Mouse (Mus musculus): ENCODE measurements around the gene Spx.

DNA sequence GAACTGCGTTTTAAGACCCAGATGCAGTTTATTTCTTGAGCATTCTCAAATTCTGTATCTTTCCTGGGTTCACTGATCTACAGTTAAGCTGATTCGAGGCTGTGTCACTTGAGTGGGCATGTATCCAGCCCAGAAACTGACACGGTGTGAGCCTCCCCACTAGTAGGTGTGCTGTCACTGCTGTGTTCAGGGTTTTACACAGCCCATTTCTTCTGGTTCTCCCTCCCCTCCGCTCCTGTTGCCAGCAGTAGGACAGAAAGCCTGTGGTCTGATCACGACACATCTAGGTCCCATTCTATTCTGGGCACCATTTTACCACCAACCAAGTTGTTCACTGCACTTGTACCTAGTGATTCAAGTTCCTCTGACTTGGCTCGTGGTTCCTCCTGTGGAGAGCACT lies 17.5 kb upstream of the Spx start:
- TF ChIP-seq CTCF (IDR thresholded peaks at IDR 0.05; ENCODE audit: borderline replicate concordance, extremely low read depth, insufficient read depth, insufficient read length): no peak
- TF ChIP-seq POLR2A (IDR thresholded peaks at IDR 0.05; ENCODE audit: borderline replicate concordance, extremely low read depth, insufficient read depth, insufficient read length, poor library complexity, severe bottlenecking): no peak

Data from brain, embryonic 14.5 days (tissue).